Mouse (Mus musculus): ENCODE data around the gene Gm20388. TPM values are rescaled to one million over a fixed set of nuclear protein-coding genes. Genes with fewer than 3 reads are reported as not detected.

The Gm20388 gene
- polyA plus RNA-seq, 1 experiment from 2014 or later, result not detected

GRCm38 (mm10) chr8:120984888-120985287, 1074.2 kb downstream of the Gm20388 start:
- Histone ChIP-seq H3K4me2 (no peak overlapping the region), H3K9ac (no peak overlapping the region), H3K27ac (no peak overlapping the region), H3K9me3 (replicated peaks) (no peaks in the 10 kb centered on the region), H3K36me3 (no peaks in the 10 kb centered on the region), H3K27me3 (no peaks in the 10 kb centered on the region), H3K4me1 (replicated peaks) (0 out of 2 replicates have a peak, but pooled peaks cover 3% of the 10 kb centered on the region), H3K4me3 (replicated peaks) (no peak overlapping the region)
- no peak for ATAC-seq (ENCODE audit: low read depth)
- WGBS (ENCODE audit: insufficient replicate concordance), result 61% methylated on average over 8 of the region's 8 CpGs
- no peak for DNase-seq

GRCm38 (mm10) chr8:120986022-120986421, 1075.4 kb downstream of the Gm20388 start:
- no peak overlapping the region for H3K27ac ChIP-seq
- no peak for ATAC-seq (ENCODE audit: low read depth)
- 61% methylated on average over 7 of the region's 7 CpGs for WGBS (ENCODE audit: insufficient replicate concordance)

GRCm38 (mm10) chr8:120993738-120994137, 1083.1 kb downstream of the Gm20388 start:
- 75% methylated on average over 16 of the region's 16 CpGs for WGBS (ENCODE audit: insufficient replicate concordance)
- no peak overlapping the region for H3K9ac ChIP-seq
- DNase-seq, result no peak
- no peaks in the 10 kb centered on the region for H3K9me3 ChIP-seq (replicated peaks)
- no peak for ATAC-seq (ENCODE audit: low read depth)
- no peaks in the 10 kb centered on the region for H3K27me3 ChIP-seq
- H3K4me2 ChIP-seq, result no peak overlapping the region
- no peak overlapping the region for H3K27ac ChIP-seq
- H3K36me3 ChIP-seq, result no peaks in the 10 kb centered on the region
- no peaks in the 10 kb centered on the region for H3K4me1 ChIP-seq (replicated peaks)
- H3K4me3 ChIP-seq (replicated peaks), result no peak overlapping the region

More at GRCm38 (mm10) chr8:120986022-120986421, 1075.4 kb downstream of the Gm20388 start:
- H3K4me3 ChIP-seq (replicated peaks), result no peak overlapping the region
- H3K36me3 ChIP-seq, result no peaks in the 10 kb centered on the region
- H3K4me1 ChIP-seq (replicated peaks), result 0 out of 2 replicates have a peak, but pooled peaks cover 3% of the 10 kb centered on the region
- H3K27me3 ChIP-seq, result no peaks in the 10 kb centered on the region
- no peaks in the 10 kb centered on the region for H3K9me3 ChIP-seq (replicated peaks)
- H3K4me2 ChIP-seq, result no peak overlapping the region
- DNase-seq, result no peak
- no peak overlapping the region for H3K9ac ChIP-seq

- Histone ChIP-seq H3K4me2 (no peak overlapping the region), H3K27ac (no peak overlapping the region), H3K4me1 (replicated peaks) (no peaks in the 10 kb centered on the region), H3K4me3 (replicated peaks) (no peak overlapping the region), H3K9ac (no peak overlapping the region), H3K36me3 (no peaks in the 10 kb centered on the region), H3K9me3 (replicated peaks) (no peaks in the 10 kb centered on the region), H3K27me3 (no peaks in the 10 kb centered on the region)
- WGBS (ENCODE audit: insufficient replicate concordance), result 56% methylated on average over 9 of the region's 9 CpGs
- DNase-seq (no peak), ATAC-seq (ENCODE audit: low read depth) (no peak)
Observed at GRCm38 (mm10) chr8:120995424-120995823, 1084.8 kb downstream of the Gm20388 start.

GRCm38 (mm10) chr8:120996905-120997581, 1086.4 kb downstream of the Gm20388 start:
- Histone ChIP-seq H3K4me1 (replicated peaks) (no peaks in the 10 kb centered on the region), H3K9ac (no peak overlapping the region), H3K27ac (no peak overlapping the region), H3K36me3 (no peaks in the 10 kb centered on the region), H3K4me2 (no peak overlapping the region), H3K27me3 (no peaks in the 10 kb centered on the region), H3K9me3 (replicated peaks) (no peaks in the 10 kb centered on the region), H3K4me3 (replicated peaks) (no peak overlapping the region)
- DNase-seq, result no peak
- 56% methylated on average over 12 of the region's 12 CpGs for WGBS (ENCODE audit: insufficient replicate concordance)
- ATAC-seq (ENCODE audit: low read depth), result no peak

- no peaks in the 10 kb centered on the region for H3K27me3 ChIP-seq
- ATAC-seq (ENCODE audit: low read depth) (no peak), DNase-seq (no peak)
- no peaks in the 10 kb centered on the region for H3K36me3 ChIP-seq
- no peak overlapping the region for H3K9ac ChIP-seq
- H3K9me3 ChIP-seq (replicated peaks), result no peaks in the 10 kb centered on the region
- 68% methylated on average over 9 of the region's 9 CpGs for WGBS (ENCODE audit: insufficient replicate concordance)
- no peak overlapping the region for H3K4me3 ChIP-seq (replicated peaks)
- no peak overlapping the region for H3K27ac ChIP-seq
- H3K4me1 ChIP-seq (replicated peaks), result no peaks in the 10 kb centered on the region
- no peak overlapping the region for H3K4me2 ChIP-seq
Observed at GRCm38 (mm10) chr8:120997926-120998325, 1087.3 kb downstream of the Gm20388 start.

GRCm38 (mm10) chr8:120998966-120999365, 1088.3 kb downstream of the Gm20388 start:
- no peak for ATAC-seq (ENCODE audit: low read depth)
- DNase-seq, result no peak
- H3K27ac ChIP-seq, result no peak overlapping the region
- no peak overlapping the region for H3K9ac ChIP-seq
- no peaks in the 10 kb centered on the region for H3K4me1 ChIP-seq (replicated peaks)
- H3K4me3 ChIP-seq (replicated peaks), result no peak overlapping the region
- no peaks in the 10 kb centered on the region for H3K36me3 ChIP-seq
- H3K27me3 ChIP-seq, result no peaks in the 10 kb centered on the region
- whole genome bisulfite sequencing (ENCODE audit: insufficient replicate concordance), result 47% methylated on average over 14 of the region's 14 CpGs
- H3K4me2 ChIP-seq, result no peak overlapping the region
- H3K9me3 ChIP-seq (replicated peaks), result no peaks in the 10 kb centered on the region

GRCm38 (mm10) chr8:121001951-121002350, 1091.3 kb downstream of the Gm20388 start:
- Histone ChIP-seq H3K27me3 (no peaks in the 10 kb centered on the region), H3K36me3 (no peaks in the 10 kb centered on the region), H3K4me3 (replicated peaks) (no peak overlapping the region), H3K9me3 (replicated peaks) (no peaks in the 10 kb centered on the region), H3K4me2 (no peak overlapping the region), H3K4me1 (replicated peaks) (no peaks in the 10 kb centered on the region), H3K27ac (no peak overlapping the region), H3K9ac (no peak overlapping the region)
- 58% methylated on average over 12 of the region's 12 CpGs for WGBS (ENCODE audit: insufficient replicate concordance)
- ATAC-seq (ENCODE audit: low read depth) (no peak), DNase-seq (no peak)

- no peaks in the 10 kb centered on the region for H3K36me3 ChIP-seq
- no peak overlapping the region for H3K4me2 ChIP-seq
- H3K4me3 ChIP-seq (replicated peaks), result no peak overlapping the region
- no peak overlapping the region for H3K9ac ChIP-seq
- WGBS (ENCODE audit: insufficient replicate concordance), result 51% methylated on average over 17 of the region's 17 CpGs
- no peak for ATAC-seq (ENCODE audit: low read depth)
- DNase-seq, result no peak
- no peaks in the 10 kb centered on the region for H3K27me3 ChIP-seq
- H3K4me1 ChIP-seq (replicated peaks), result no peaks in the 10 kb centered on the region
- H3K27ac ChIP-seq, result no peak overlapping the region
- no peaks in the 10 kb centered on the region for H3K9me3 ChIP-seq (replicated peaks)
Observed at GRCm38 (mm10) chr8:121002871-121003539, 1092.4 kb downstream of the Gm20388 start.

- Histone ChIP-seq H3K36me3 (no peaks in the 10 kb centered on the region), H3K27ac (no peak overlapping the region), H3K4me3 (replicated peaks) (no peak overlapping the region), H3K4me1 (replicated peaks) (no peaks in the 10 kb centered on the region), H3K9ac (no peak overlapping the region), H3K27me3 (no peaks in the 10 kb centered on the region), H3K9me3 (replicated peaks) (no peaks in the 10 kb centered on the region), H3K4me2 (no peak overlapping the region)
- 34% methylated on average over 2 of the region's 2 CpGs for WGBS (ENCODE audit: insufficient replicate concordance)
- ATAC-seq (ENCODE audit: low read depth), result no peak
- no peak for DNase-seq
Observed at GRCm38 (mm10) chr8:121003639-121004038, 1093.0 kb downstream of the Gm20388 start.

GRCm38 (mm10) chr8:121013318-121013717, 1102.7 kb downstream of the Gm20388 start:
- DNase-seq (no peak), ATAC-seq (ENCODE audit: low read depth) (no peak)
- Histone ChIP-seq H3K4me2 (no peak overlapping the region), H3K27ac (no peak overlapping the region), H3K27me3 (peaks cover 15% of the 10 kb centered on the region), H3K36me3 (no peaks in the 10 kb centered on the region), H3K4me3 (replicated peaks) (no peak overlapping the region), H3K4me1 (replicated peaks) (no peaks in the 10 kb centered on the region), H3K9me3 (replicated peaks) (no peaks in the 10 kb centered on the region), H3K9ac (no peak overlapping the region)
- 60% methylated on average over 6 of the region's 6 CpGs for WGBS (ENCODE audit: insufficient replicate concordance)

GRCm38 (mm10) chr8:121016621-121017020, 1106.0 kb downstream of the Gm20388 start:
- Histone ChIP-seq H3K4me2 (no peak overlapping the region), H3K4me1 (replicated peaks) (no peaks in the 10 kb centered on the region), H3K4me3 (replicated peaks) (no peak overlapping the region), H3K27me3 (peaks cover 21% of the 10 kb centered on the region), H3K36me3 (no peaks in the 10 kb centered on the region), H3K9me3 (replicated peaks) (no peaks in the 10 kb centered on the region), H3K9ac (no peak overlapping the region), H3K27ac (no peak overlapping the region)
- DNase-seq, result no peak
- no peak for ATAC-seq (ENCODE audit: low read depth)
- 63% methylated on average over 17 of the region's 17 CpGs for WGBS (ENCODE audit: insufficient replicate concordance)

Data from liver, embryonic 13.5 days (tissue).